Mouse (Mus musculus) T-cell, adult 2 months (primary cell): Measurements from ENCODE around the gene Extl1.

Experiments
- DNase-seq: peaks from one replicate; pipeline ENCODE4 v3.0.0; 2022; ENCODE audit warnings: low spot score

The Extl1 gene

GRCm38 (mm10) chr4:134312901-134313300 is 70.7 kb downstream of the Extl1 start:
- DNase-seq, result no peak

GRCm38 (mm10) chr4:134312341-134312740 is 71.3 kb downstream of the Extl1 start:
- DNase-seq, result no peak

GRCm38 (mm10) chr4:134311784-134312183 is 71.9 kb downstream of the Extl1 start:
- no peak for DNase-seq

- no peak for DNase-seq
Observed at GRCm38 (mm10) chr4:134310656-134311055, 73.0 kb downstream of the Extl1 start.

GRCm38 (mm10) chr4:134310106-134310505 is 73.5 kb downstream of the Extl1 start:
- DNase-seq, result no peak

GRCm38 (mm10) chr4:134307367-134308072 is 76.1 kb downstream of the Extl1 start:
- DNase-seq, result no peak

- no peak for DNase-seq
Observed at GRCm38 (mm10) chr4:134306963-134307362, 76.7 kb downstream of the Extl1 start.
